Mouse (Mus musculus) kidney, adult 2 months (tissue): ENCODE measurements around the gene Pik3c2a.

Source experiments
- CTCF ChIP-seq: fragments of 200-500 bp; conservative IDR thresholded peaks from 2 replicates; pipeline ENCODE4 v1.5.1; 2011; ENCODE audit warnings: low read depth, mild to moderate bottlenecking, control low read depth, low read length, moderate library complexity, mixed read lengths; ENCODE audit not compliant: insufficient read depth, insufficient read length
- POLR2A ChIP-seq: fragments of 200-500 bp; IDR thresholded peaks from one replicate; pipeline ENCODE4 v1.6.1; 2011; ENCODE audit warnings: low read depth, low read length, control low read depth

- TF ChIP-seq CTCF (no peak), POLR2A (no peak)
These were observed 12.3 kb downstream of the Pik3c2a start for GRCm38 (mm10) chr7:116430926-116431325.
